ENCODE assay signal across 17 mouse cellular contexts in genomic region chr6:112152535-112153364, GRCm38 (mm10).
DNase-seq lines count a peak whose midpoint lies in the region; ATAC-seq and TF ChIP-seq lines count a peak whose summit lies in the region.
"Had no signal": no experiment of that assay in that cellular context is flagged by ENCODE, and none has a peak within 500 bp of the region (broad histone marks: within the 10 kb centered on the region; RNA-seq: fewer than 3 reads in every experiment).

No protein-coding gene starts in this region.

- no peak overlapping the region for H3K27ac ChIP-seq in hindbrain, embryonic 11.5 days (ENCODE audit: low read depth, low read length)
- no peak overlapping the region for H3K27ac ChIP-seq in hindbrain, embryonic 10.5 days
- peak overlapping the region; percentile 48; the same call in 1 of the 2 replicates for H3K27ac ChIP-seq in hindbrain, embryonic 13.5 days
- no peak overlapping the region for H3K27ac ChIP-seq in midbrain, embryonic 13.5 days

- no peaks in the 10 kb centered on the region for H3K4me1 ChIP-seq in hindbrain, embryonic 11.5 days (replicated peaks; ENCODE audit: control insufficient read depth, insufficient read depth, low read length)
- H3K4me1 ChIP-seq in hindbrain, embryonic 10.5 days (replicated peaks), result no peaks in the 10 kb centered on the region
- H3K4me1 ChIP-seq in hindbrain, embryonic 13.5 days (replicated peaks), result peaks cover 5% of the 10 kb centered on the region; the same call in 1 of the 2 replicates
- no peaks in the 10 kb centered on the region for H3K4me1 ChIP-seq in midbrain, embryonic 13.5 days (replicated peaks)

- peak; percentile 72 for ATAC-seq in hindbrain, embryonic 11.5 days (ENCODE audit: low FRiP score)
- peak; percentile 80 for ATAC-seq in hindbrain, embryonic 13.5 days (ENCODE audit: low FRiP score)
- peak; percentile 58; the same call in 1 of the 2 replicates for ATAC-seq in midbrain, embryonic 13.5 days
- ATAC-seq: intestine, postnatal 0 days had no signal

- no peak overlapping the region for H3K9ac ChIP-seq in hindbrain, embryonic 11.5 days (ENCODE audit: low read depth, low read length)
- no peak overlapping the region for H3K9ac ChIP-seq in hindbrain, embryonic 13.5 days
- no peak overlapping the region for H3K9ac ChIP-seq in midbrain, embryonic 13.5 days (replicated peaks)

- WGBS in hindbrain, embryonic 11.5 days, result 66% methylated on average over 10 of the region's 10 CpGs
- WGBS in hindbrain, embryonic 10.5 days, result 79% methylated on average over 10 of the region's 10 CpGs
- 50% methylated on average over 10 of the region's 10 CpGs for WGBS in hindbrain, embryonic 13.5 days
- 68% methylated on average over 10 of the region's 10 CpGs for WGBS in midbrain, embryonic 13.5 days

- no peak overlapping the region for H3K4me3 ChIP-seq in hindbrain, embryonic 11.5 days (ENCODE audit: low read depth, low read length)
- no peak overlapping the region for H3K4me3 ChIP-seq in hindbrain, embryonic 10.5 days
- no peak overlapping the region for H3K4me3 ChIP-seq in hindbrain, embryonic 13.5 days
- H3K4me3 ChIP-seq in midbrain, embryonic 13.5 days (replicated peaks), result no peak overlapping the region
- H3K4me3 ChIP-seq: erythroblast, embryonic 14.5 days had no signal

- peak; percentile 19 for DNase-seq in hindbrain, embryonic 11.5 days (ENCODE audit: low spot score)
- DNase-seq in hindbrain, embryonic 10.5 days (ENCODE audit: low spot score), result no peak
- peak; percentile 27 for DNase-seq in brain, embryonic 14.5 days (ENCODE audit: low read depth)
- no peak for DNase-seq in urinary bladder, postnatal 10 days (ENCODE audit: low spot score)
- no peak for DNase-seq in frontal cortex, postnatal 36 days (ENCODE audit: low spot score in 2 of 2)
- DNase-seq in testis, postnatal 10 days (ENCODE audit: low spot score), result no peak
- DNase-seq: cerebellum, postnatal 36 days; heart, adult 18-20 months; heart, postnatal 10 days; kidney, postnatal 10 days; right cerebral cortex, postnatal 14 days had no signal

- H3K9me3 ChIP-seq in hindbrain, embryonic 11.5 days (ENCODE audit: control insufficient read depth, low read length), result no peaks in the 10 kb centered on the region
- H3K9me3 ChIP-seq in hindbrain, embryonic 10.5 days, result no peaks in the 10 kb centered on the region
- H3K9me3 ChIP-seq in hindbrain, embryonic 13.5 days, result no peaks in the 10 kb centered on the region
- no peaks in the 10 kb centered on the region for H3K9me3 ChIP-seq in midbrain, embryonic 13.5 days

- H3K36me3 ChIP-seq in hindbrain, embryonic 11.5 days (ENCODE audit: control insufficient read depth, insufficient read depth, low read length), result no peaks in the 10 kb centered on the region
- no peaks in the 10 kb centered on the region for H3K36me3 ChIP-seq in hindbrain, embryonic 10.5 days
- no peaks in the 10 kb centered on the region for H3K36me3 ChIP-seq in hindbrain, embryonic 13.5 days
- no peaks in the 10 kb centered on the region for H3K36me3 ChIP-seq in midbrain, embryonic 13.5 days
- H3K36me3 ChIP-seq: G1E had no signal

- no peak overlapping the region for H3K4me2 ChIP-seq in hindbrain, embryonic 11.5 days (replicated peaks; ENCODE audit: low read depth, low read length)
- H3K4me2 ChIP-seq in hindbrain, embryonic 13.5 days, result no peak overlapping the region
- no peak overlapping the region for H3K4me2 ChIP-seq in midbrain, embryonic 13.5 days (replicated peaks)
- H3K4me2 ChIP-seq: liver, embryonic 11.5 days had no signal

- H3K27me3 ChIP-seq in hindbrain, embryonic 11.5 days (ENCODE audit: control insufficient read depth, insufficient read depth, low read length), result no peaks in the 10 kb centered on the region
- no peaks in the 10 kb centered on the region for H3K27me3 ChIP-seq in hindbrain, embryonic 10.5 days (ENCODE audit: insufficient read depth, poor library complexity, severe bottlenecking)
- no peaks in the 10 kb centered on the region for H3K27me3 ChIP-seq in hindbrain, embryonic 13.5 days
- H3K27me3 ChIP-seq in midbrain, embryonic 13.5 days, result no peaks in the 10 kb centered on the region

- TF ChIP-seq CTCF in brain, embryonic 14.5 days (IDR thresholded peaks at IDR 0.05; ENCODE audit: borderline replicate concordance, extremely low read depth, insufficient read depth, insufficient read length), result no peak

- TF ChIP-seq POLR2A in brain, embryonic 14.5 days (IDR thresholded peaks at IDR 0.05; ENCODE audit: borderline replicate concordance, extremely low read depth, insufficient read depth, insufficient read length, poor library complexity, severe bottlenecking), result no peak

Comparison
In these comparisons a context has a peak if more than half of its experiments do, and no peak if none do; other contexts are left out.
1. DNase-seq: peak in hindbrain, embryonic 11.5 days (single experiment) and brain, embryonic 14.5 days (single experiment); none in hindbrain, embryonic 10.5 days (single experiment), urinary bladder, postnatal 10 days (single experiment), frontal cortex, postnatal 36 days (0 of 2) and testis, postnatal 10 days (single experiment).
2. Peak in every context shown above with its lines, with median percentiles within 50 percentile points of each other: ATAC-seq.